Mouse (Mus musculus) spleen, postnatal 4 days (tissue): Measurements from ENCODE around the gene Irx1.

Experiments
- DNase-seq, 2 experiments: peaks; one replicate each; pipeline ENCODE4 v3.0.0; 2022; ENCODE audit warnings: low spot score in 2 of 2

The Irx1 gene

GRCm38 (mm10) chr13:71910361-71910760 lies 53.2 kb downstream of the Irx1 start:
- DNase-seq = no peak
